Mouse (Mus musculus): Measurements from ENCODE around the gene Coro1c.

Gene Coro1c

DNA sequence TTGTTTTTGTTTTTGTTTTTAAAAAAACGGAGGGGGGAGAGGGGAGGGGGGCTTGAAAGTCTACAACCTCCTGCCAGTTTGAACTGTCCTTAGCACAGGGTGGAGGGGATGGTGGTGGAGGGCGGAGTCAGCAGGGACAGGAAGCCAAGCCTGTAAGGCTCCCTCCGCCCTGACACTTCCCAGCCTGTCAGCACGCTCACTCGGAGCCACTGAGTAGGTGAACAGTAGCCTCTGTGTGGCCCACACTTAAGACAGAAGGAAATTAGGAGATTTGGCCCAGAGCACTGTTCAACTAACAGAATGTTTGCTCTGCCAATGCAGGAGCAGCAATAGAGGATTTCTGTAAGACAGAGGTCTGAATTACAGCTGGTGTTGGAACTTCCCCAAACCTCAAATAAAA lies 49.6 kb downstream of the Coro1c start:
- no peak for DNase-seq (ENCODE audit: extremely low read depth, low read depth, low spot score)

DNA sequence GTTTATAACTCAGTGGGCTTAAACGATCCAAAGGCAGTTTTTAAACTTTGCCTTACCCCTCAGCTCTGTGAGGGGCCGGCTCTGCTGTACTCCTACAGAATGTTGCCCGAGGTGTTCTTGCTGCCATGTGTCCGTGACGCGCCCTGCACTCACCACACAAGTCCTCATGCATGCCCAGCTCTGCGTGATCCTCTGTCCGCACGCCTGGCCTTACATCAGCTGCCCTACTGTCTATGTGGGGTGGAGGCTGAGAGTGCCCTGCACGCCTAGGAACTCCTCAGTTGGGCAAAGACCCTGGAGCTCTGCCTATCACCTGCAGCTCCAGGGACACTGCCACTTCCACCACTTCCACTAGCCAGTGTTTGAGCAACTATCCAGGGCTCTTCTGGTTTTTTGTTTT lies 50.0 kb downstream of the Coro1c start:
- no peak for DNase-seq (ENCODE audit: extremely low read depth, low read depth, low spot score)

DNA sequence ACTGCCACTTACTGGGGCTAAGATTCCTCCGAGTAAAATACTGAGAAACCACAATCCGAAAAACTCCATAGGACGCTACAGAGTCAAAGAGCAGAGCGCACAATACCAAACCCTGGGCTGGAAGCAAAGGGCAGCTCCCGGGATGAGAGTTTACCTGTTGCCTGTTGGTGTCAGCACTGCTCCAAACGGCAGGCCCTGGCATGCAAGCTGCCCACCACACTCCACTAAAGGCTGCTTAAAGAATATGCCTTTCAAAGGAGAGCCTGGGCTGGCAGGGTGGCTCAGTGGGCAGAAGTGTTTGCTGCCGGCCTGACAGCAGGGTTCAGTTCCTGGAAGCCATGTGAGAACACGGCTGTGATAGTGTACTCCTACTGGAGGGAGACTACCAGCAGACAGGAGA lies 50.9 kb downstream of the Coro1c start:
- no peak for DNase-seq (ENCODE audit: extremely low read depth, low read depth, low spot score)

DNA sequence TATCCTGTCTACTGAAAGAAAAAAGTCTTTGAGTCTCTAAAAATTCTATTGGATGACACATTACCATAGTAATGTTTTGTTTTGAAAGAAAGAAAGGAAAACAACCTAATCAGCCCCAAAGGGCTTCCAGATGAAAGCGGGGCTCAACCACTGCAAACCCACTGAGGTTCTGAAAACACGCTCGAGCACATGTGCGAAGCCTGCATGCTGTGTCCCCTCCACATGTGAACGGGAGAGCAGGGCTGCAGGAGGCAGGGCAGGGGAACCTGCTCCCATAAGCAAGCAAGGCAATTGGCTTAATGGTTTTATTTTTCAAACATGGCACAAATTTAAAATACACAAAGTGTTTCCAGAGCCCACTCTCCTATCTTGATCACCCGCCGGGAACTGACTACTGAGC lies 51.9 kb downstream of the Coro1c start:
- DNase-seq (ENCODE audit: extremely low read depth, low read depth, low spot score) = no peak

DNA sequence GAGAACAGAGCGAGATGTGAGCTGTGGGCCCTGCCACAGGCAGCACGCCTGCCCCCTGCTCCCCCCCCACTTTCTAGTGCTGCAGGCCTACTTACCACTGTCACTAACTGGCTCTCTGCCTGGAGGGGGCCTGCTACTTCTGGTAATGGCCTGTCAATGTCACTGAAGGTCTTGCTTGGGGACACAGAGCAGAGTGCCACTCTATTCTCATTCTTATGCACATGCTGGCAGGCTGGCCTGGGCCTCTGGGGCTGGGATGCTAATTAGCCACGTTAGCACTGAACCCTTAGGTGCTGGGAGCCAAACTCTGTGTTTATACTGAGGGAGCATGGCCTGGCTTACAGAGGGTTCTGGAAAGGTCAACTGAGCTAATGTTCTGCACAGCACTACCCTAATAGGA lies 52.9 kb downstream of the Coro1c start:
- DNase-seq (ENCODE audit: extremely low read depth, low read depth, low spot score) = no peak

DNA sequence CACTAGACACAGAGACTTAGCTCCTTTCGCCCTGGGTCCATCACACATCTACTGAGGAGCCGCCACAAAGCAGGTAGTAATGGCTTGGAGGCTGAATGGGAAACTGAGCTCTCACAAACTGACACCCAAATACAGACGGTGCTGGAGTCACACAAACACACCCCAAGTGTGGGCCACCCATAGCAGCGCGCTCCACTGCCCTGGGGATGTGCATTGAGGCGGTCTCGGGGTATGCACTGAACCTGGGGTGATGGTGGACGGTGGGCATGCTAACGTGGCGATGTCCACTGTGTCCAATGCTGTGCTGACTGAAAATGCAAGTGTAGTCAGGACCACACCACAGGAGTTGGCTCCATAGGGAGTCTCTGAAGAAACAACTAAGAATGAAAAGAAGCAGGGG lies 53.4 kb downstream of the Coro1c start:
- DNase-seq (ENCODE audit: extremely low read depth, low read depth, low spot score) = no peak

DNA sequence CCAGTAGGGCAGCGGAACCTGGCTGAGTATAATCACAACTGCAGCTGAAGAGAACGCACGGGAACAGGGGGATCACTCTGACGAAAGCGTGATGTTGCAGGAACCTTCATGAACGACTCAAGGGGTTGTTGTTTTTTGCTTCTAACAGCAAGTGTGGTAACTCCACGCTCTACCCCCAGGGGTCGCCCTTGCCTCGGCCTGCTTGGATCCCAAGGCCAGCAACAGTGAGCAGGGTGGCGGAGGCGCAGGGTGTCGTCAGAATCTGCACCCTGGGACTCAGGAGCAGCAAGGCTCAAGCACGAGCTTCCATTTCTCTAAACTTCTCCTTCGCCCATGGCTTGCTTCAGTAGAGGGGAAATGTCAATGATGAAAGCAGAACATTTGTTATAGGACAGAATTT lies 54.1 kb downstream of the Coro1c start:
- DNase-seq (ENCODE audit: extremely low read depth, low read depth, low spot score) = no peak

DNA sequence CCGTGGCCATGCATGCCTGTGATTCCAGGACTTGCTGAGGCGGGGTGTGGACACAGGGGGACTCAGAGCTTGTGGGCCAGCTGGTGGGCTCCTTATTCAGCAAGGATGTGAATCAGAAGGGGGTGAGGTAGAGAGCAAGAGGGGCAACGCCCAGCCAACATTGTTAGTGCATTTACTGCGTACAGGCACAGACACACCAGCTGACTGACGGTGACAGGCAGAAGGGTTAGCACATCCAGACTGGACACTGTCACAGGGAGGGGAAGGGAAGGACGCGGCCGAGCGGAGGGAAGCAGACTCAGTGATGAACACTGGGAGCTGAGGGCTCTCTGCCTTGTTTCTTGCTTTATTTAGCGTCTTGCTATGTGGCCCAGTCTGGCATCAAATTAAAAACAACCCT lies 55.0 kb downstream of the Coro1c start:
- no peak for DNase-seq (ENCODE audit: extremely low read depth, low read depth, low spot score)

DNA sequence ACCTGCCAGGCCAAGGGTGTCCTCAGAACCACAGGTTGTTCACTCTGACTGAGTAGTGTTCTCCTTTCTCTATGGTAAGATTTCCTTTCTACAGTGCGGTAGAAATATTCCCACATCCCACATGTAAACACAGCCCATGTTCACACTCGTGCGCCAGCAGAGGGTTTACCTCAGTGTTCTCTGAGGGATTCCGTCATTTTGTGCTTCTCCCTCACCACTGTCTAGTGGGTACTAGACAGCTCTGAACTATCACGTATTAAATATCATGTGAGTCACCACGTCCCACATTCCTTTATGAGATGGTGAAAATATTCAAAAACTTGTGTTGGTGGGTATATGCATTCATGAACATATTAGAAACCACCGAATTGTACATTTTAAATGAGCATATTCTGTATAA lies 56.1 kb downstream of the Coro1c start:
- DNase-seq (ENCODE audit: extremely low read depth, low read depth, low spot score) = no peak

DNA sequence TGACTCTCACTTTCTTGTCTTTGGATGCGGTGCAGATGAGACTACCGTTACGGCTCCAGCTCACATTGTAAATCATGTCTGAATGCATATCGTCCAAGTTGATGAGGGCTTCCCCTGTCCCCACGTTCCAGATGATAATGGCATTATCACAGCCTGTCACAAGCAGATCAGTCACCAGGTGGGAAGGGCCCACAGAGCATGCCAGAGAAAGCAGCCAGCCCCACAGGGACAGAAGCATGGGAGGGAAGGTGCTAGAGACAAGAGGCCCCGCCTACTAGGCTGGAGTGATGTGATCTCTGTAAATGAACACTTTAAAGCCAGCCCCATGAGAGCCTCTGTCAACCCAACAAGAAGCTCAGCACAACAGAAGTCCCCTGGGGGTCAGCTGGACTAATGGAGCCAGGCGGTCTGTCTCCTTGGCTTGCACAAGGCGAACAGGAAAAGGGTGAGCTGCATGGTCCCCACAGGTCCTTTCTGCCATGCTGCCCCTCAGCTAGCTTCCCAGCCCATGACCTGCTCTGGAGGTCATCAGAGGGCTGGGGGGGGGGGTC lies 57.8 kb downstream of the Coro1c start:
- DNase-seq (ENCODE audit: extremely low read depth, low read depth, low spot score) = no peak

DNA sequence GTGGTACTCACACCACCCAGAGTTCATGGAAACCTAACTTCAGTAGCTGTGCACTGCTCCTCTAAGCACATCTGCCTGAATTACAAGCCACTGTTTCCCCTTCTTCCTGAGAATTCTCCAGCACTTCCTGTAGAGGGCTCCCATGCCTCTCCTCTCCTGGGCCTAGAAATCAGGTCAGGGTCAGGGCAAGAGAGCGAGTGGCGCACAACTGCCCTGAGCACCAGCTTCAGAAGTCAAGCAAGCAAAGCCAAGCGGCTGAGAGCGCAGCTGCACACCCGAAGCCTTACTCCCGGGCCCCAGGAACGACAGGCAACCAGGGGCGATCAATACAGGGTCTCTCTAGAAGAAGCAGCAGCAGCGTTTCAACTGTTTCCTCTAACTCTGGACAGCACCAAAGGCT lies 60.9 kb downstream of the Coro1c start:
- DNase-seq (ENCODE audit: extremely low read depth, low read depth, low spot score) = no peak

DNA sequence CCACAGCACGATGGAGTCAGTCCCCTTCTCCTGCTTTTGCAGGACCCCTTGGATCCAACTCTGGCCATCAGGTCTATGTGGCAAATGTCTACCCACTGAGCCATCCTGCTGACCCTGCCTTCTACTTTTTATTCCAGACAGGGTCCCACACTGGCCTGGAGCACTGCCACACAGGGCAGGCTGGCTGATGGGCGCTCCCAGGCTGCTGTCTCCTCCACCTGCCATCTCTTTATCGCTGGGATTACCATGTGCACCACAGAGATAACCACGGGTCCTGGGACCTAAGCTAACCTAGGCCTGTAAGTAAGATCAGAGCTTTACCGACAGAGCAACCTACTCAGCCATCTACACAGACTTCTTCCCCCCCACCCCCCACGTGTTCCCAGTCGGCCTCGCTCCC lies 61.9 kb downstream of the Coro1c start:
- no peak for DNase-seq (ENCODE audit: extremely low read depth, low read depth, low spot score)

DNA sequence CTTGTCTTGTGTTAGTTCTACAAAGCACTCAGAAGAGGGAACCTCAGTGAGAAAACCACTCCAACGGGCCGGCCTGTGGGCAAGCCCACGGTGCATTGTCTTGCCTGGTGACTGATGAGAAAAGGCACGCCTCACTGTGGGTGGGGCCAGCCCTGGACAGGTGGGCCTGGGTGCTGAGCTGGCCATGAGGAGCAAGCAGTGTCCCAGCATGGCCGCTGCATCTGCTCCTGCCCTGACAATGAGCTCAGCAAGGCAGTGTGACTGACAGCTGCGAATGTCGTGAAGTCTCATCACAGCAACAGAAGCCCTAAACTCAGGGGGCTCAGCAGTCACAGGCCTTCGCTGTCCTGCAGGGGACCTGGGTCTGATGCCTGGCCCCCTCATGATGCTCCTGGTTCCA lies 62.9 kb downstream of the Coro1c start:
- DNase-seq (ENCODE audit: extremely low read depth, low read depth, low spot score) = no peak

DNA sequence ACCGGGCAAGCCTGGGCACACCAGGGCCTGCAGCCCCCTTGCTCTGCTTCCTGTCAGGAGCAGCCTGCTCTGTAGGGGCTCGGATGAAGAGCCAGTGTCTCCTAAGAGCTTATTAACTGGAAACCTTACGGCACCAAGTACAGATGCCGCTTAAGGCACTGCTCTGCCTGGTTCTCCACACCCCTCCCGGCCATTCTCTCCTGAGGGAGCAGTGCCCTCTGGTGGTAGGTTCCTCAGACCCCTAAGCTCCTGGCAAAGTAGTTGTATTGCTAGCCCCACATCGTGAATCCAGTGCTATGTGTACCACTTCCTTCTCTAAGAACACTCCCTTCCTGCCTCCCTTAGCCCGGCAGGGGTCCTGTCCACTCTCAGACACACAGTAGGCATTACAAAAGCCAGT lies 63.8 kb downstream of the Coro1c start:
- DNase-seq (ENCODE audit: extremely low read depth, low read depth, low spot score) = no peak

DNA sequence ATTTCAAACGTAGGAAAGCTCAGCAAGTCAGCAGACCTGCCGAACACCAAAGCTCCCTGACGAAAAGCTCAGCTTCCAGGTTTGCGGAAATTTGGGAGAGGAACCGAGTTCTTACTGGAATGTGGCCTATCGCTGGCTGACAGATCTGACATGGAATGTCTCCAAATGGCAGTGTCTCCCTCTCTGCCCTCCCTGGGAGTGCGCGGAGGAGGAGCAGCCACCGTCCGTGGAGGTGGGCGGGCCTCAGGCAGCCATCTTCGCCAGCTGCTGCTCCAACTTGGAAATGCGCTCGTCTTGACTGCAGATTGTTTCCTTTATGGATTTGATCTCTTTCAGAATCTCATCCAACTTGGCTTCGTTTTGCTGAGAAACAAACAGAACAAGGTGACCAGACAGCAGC lies 64.5 kb downstream of the Coro1c start:
- no peak for DNase-seq (ENCODE audit: extremely low read depth, low read depth, low spot score)

DNA sequence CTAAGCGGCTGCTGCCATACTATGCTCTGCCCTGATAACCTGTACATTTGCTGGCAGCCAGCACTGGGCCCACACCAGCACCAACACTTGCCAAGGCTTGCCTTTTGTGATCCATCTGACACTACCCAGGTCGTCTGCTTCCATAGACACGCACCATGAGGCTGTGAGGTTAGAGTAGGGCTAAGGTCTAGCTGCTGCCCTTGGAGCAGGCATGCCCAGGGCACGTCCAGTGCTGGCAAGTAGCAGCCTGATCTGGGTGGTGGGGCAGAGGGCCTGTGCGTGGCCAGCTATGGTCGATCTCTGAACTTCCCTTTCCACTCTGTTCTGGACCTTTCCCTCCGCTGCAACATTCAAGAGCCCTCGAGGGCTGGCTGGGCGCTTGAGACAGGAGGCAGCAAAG lies 65.7 kb downstream of the Coro1c start:
- DNase-seq (ENCODE audit: extremely low read depth, low read depth, low spot score) = no peak

DNA sequence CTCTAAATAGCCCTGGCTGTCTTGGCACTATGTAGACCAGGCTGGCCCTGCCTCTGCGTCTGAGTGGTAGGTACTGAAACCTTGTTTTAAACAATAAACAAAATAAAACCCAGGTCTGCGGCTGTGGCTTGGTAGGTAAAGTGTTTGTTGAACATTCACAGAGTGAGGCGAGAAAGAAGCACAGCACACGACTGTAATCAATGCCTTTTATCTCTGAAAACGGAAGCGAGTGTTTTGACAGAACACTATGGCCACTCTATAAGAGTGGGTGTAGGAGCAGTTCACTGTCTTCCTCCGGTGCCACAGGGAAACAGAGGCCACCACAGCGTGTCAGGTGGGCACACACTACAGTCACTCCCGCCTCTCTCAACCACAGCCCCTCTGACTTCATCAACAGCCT lies 66.3 kb downstream of the Coro1c start:
- DNase-seq (ENCODE audit: extremely low read depth, low read depth, low spot score) = no peak

DNA sequence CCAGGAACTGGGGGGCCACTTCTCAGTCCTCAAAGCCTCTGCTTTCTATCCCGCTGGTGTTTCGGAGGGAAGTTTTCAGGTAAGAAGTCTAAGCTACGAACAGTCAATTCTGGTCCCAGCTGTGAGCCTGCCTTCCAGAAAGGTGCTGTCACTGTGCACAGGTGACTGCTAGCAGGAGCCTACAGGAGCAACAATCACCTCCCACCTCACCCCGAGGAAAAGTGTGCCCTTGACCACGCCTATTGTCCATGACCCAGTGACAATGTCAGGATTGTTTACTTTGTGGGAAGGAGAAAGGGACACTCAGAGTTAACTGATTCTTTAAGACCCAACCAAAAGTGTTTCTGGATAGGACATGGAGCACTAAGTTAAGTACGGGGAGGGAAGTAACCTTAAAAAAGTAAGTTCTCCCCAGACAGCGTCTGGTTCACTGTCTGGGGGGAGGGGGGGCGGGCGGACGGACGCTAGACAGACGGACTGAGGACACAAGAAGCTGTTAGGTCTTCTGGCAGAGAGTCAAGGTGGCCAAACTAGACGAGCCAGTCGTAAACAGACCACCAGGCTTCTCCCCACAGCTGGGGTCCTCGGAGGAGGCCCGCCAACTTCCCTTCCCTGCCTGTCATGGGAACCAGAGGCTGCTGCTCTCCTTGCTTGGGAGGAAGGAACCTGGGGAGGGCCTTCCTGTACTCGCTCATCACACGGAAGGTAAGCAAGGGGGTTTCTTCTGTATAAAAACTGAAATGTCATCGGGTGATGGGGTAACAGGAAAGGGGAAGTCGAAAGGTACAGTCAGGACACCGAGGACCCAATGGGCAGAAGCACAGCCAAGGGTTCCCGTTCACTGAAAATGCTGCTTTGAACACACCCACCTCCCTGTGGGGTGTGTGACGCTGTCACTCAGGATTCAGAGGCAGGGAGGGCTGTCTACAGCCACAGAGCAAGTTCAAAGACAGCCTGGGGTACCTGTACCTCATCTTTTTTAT lies 67.0 kb downstream of the Coro1c start:
- no peak for DNase-seq (ENCODE audit: extremely low read depth, low read depth, low spot score)

DNA sequence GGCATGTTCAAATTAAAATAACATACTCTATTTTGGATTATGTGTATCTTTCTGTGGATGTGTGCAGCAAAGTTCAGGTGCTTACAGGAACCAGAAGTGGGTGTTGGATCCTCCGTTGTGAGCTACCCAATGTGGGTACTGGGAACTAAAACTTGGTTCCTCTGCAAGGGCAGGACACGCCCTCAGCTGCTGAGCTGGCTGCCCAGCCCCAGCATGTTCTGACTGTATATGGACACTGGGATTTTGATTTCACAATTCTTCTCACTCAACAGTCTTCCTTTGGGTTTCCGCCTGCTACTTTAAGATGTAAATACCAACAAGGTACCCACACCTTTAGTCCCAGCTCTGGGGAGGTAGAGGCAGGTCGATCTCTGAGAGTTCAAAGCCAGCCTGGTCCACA lies 68.1 kb downstream of the Coro1c start:
- no peak for DNase-seq (ENCODE audit: extremely low read depth, low read depth, low spot score)

DNA sequence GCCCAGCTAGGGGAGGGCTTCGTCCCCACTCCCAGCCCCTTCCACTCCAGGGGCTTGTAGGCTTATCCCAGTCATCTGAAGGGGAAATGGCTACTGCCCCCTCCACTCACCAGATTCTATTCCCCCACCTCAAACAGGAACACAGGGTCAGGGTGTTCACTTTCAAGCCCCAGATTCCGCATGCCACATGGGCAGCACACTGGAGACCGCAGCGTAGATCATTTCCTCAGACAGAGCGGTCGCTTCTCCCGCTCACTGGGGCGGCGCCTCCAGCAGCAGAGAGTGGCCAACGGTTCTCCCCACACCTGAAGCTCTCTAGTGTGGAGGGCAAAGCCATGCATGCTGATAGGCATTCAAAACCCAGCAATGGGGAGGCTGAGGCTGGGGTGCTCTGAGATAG lies 71.6 kb downstream of the Coro1c start:
- no peak for DNase-seq (ENCODE audit: extremely low read depth, low read depth, low spot score)

DNA sequence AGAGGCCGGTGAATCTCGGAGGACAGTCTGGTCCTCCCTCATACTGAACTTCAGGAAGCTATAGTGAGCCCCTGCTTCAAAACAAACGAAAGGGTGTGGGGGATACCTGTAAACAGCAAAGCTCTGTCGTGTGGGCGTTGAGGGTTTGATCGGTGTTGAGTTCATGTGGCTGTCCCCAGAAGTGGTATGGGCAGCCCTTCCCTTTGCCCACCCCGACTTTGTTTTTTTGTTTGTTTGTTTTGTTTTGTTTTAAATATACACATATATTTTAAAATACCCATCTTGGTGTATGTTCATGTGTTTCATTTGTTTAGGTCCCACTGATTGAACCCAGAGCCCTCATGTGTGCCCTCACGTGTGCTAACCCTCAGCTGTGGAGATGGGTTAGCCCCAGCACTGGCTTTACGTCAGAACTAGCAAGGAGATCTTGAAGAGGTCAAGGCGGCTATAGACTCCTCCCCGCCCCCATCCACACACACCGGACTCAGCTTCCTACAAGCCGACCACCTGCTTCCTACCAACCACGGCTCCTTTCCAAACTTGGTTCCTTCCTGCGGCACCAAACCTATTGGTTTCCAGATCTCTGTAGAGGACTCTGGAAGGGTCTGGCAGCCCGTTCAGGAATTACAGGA lies 75.1 kb downstream of the Coro1c start:
- no peak for DNase-seq (ENCODE audit: extremely low read depth, low read depth, low spot score)

DNA sequence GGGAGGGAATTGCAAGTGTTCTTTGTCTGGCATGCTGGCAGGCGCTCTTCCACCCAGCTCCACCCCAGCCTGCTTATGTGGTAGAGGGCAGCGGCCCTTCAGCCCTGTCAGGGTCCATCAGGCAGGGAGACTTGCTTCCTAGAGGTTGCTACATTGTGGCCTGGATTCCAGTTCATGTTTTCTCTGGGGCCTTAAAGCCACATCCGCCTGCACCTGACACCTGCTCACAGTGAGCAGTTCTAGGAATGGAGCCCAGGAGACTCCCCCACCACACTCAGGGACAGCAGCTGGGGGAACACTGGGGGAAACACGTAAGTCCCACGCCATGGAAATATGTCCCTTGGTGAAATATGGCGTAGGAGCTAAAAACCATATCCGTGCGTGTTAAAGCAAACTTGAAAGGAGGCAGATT lies 76.1 kb downstream of the Coro1c start, which contains the start of gene Selplg:
Gene Selplg (minus strand): TSS at position 155 of the 412 bp plus-strand sequence.
- DNase-seq (ENCODE audit: extremely low read depth, low read depth, low spot score) = no peak

Measured in fat pad, adult 2 months (tissue).